Mouse (Mus musculus) embryonic fibroblast, embryonic 13.5 days (primary cell): ENCODE measurements at regions not wholly inside any gene's neighbourhood (a gene's known extent, or its start where the extent isn't known, plus 50 kb on each side); places are given as distances from the start of the nearest gene placed in this dataset.

Experiments used
- CTCF ChIP-seq: IDR thresholded peaks from 2 replicates; pipeline ENCODE4 v1.5.1; 2011; ENCODE audit warnings: mild to moderate bottlenecking, control low read depth, low read length, moderate library complexity, borderline replicate concordance; ENCODE audit not compliant: insufficient read depth
- POLR2A ChIP-seq: IDR thresholded peaks from 2 replicates; pipeline ENCODE4 v1.6.1; 2011; ENCODE audit warnings: low read depth, mild to moderate bottlenecking, control low read depth, low read length, moderate library complexity

DNA sequence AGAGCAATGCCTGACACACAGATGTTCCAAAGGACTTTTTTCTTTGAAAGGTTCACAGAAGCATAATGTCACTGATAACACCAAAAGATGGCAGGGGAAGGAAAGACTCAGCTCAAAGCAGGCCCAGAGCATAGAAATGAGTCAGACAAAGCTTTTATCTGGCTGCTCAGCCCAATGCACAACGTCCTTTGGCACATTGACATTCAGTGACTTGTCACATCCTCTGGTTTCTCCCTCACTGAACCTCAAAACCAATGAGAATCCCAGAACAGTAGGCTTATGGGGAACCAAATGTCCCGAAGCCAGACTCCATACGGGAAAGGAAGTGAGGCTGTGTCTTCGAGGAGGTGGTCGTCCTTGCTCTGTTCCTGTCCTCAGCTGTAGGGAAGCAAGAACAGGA, 95.2 kb upstream of the Cd180 start:
- no peak for TF ChIP-seq POLR2A
- TF ChIP-seq CTCF, result no peak
